Mouse (Mus musculus) monocyte, adult 59 days (primary cell): ENCODE measurements around the gene Gm21732. TPM values are rescaled to one million over a fixed set of nuclear protein-coding genes. Genes with fewer than 3 reads are reported as not detected.

Experiments
- total RNA-seq, 2 experiments: library from RNA; stranded (reverse); gene quantifications; one replicate each; pipeline ENCODE4 v1.2.4; 2023

Gene Gm21732
- not detected for total RNA-seq

DNA sequence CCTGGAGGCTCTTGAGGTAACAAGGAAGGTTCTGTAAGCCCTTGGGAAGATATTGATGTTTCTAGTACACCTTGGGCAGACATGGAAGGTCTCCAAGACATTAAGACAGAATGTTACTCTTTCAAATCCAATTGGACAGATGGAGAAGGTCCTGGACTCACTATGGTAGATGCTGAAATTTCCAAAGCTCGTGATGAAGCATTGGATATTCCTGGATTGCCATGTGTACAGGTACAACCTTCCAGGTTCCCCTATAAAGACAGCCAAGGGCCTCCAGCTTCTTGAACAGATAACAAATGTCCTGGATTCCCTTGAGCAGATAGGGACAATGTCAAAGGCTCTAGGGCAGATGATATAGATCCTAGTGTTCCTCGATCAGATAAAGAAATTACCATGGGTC is at the start of gene Gm21732:
Gene Gm21732 (minus strand): TSS at position 101 of the 400 bp plus-strand sequence.

Other genes starting within 250 kb of the Gm21732 start
- not detected for gene Gm20897, start 73.5 kb downstream of the Gm21732 start, total RNA-seq